Mouse (Mus musculus): ENCODE results near the gene Nrl.

Nrl gene

GRCm38 (mm10) chr14:55524785-55525184 lies at the start of gene Nrl:
Gene Nrl, minus strand, starts transcription at chr14:55524981.
- no peak for DNase-seq (ENCODE audit: low spot score in 2 of 2)

DNA sequence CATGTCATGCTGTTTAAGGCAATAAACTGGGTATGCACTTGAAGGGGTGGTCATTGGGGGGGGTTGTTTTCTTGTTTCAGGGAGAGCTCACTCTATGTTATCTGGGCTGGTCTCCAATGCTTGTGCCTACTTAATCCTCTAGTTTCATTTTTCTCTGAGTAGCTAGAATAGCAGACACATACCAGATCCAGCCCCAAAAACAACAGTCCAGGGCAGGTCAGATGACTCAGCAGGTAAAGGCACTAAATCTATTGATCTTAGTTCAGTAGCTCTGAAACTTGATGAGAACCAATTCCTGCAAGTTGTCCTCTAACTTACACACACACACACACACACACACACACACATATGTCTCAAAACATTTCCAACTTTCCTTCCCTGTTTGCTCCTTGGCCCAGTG lies 47.0 kb upstream of the Nrl start:
- DNase-seq (ENCODE audit: low spot score in 2 of 2), result no peak

GRCm38 (mm10) chr14:55570588-55570987 lies 45.8 kb upstream of the Nrl start:
- no peak for DNase-seq (ENCODE audit: low spot score in 2 of 2)

GRCm38 (mm10) chr14:55567496-55567895 lies 42.7 kb upstream of the Nrl start:
- no peak for DNase-seq (ENCODE audit: low spot score in 2 of 2)

DNA sequence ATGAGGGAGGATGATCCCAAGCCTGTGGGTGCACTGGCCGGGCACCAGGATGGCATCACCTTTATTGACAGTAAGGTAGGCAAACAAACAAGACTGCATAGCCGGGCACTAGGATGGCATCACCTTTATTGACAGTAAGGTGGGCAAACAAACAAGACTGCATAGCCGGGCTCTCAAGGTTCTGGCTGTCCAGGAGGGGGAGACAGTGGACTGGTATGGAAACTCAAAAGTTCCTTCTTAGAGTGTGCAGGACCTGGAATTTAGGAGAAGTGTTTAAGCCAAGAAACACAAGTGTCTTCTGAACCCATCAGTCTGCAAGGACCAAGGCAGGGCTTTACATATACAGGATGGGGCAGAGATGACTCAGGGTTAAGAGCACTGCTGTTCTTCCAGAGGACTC lies 41.0 kb upstream of the Nrl start:
- no peak for DNase-seq (ENCODE audit: low spot score in 2 of 2)

GRCm38 (mm10) chr14:55563249-55563648 lies 38.5 kb upstream of the Nrl start:
- no peak for DNase-seq (ENCODE audit: low spot score in 2 of 2)

DNA sequence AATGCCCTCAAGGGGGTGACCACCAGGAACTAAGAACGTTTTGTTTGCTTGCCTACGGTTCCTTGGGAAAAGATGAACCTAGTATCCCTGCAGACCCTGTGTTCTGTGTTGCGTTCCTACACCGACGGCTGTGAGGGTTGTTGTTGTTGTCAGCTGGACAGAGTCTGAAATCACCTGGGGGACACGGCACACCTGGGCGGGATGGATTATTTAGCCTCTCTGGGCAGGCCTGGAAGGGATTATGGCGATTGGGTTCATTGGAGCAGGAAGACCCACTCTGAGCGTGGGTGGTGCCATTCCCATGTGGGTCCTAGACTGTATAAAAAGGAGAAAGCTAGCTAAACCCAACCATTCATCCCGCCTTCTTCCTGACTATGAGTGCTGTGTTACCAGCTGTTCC lies 37.1 kb upstream of the Nrl start:
- DNase-seq (ENCODE audit: low spot score in 2 of 2), result no peak

DNA sequence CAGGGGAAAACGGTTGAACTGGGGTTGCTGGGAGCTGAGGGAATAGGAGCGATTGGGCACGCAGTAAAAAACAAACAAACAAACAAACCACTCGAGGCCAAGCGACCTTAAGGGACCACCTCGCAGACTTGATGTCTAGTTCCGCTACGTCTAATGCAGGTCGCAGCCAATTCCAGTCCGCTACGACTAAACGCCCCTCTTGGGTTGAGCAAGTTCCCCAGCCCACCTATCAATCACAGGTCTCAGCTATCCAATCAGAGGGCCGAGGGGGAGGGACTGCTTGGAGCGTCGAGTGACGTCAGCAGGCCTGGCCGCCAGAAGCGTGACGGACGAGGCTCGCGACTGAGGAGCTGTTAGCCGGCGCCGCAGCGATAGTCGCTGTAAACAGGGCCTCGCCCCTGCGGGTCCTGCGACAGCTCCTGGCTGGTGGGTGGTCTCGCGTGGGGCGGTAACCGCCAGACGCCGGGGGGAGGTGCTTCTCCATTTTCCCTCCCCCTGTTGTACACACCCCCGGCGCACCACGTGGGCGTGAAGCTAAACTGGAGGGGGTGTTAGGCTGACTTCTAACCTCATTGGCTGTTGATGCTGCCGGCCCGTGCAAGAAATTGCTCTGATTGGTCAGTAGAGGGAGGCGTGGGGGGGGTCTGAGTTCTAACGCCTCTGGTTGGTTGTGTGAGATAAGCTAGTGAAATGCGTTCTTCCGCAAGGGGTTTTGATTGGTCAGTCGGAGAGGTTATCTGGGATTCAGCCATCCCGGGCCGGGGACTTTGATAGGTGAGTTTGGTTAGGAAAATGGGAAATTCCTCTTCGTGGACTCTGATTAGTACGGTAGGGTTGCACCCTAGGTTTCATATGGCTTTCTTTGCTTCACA lies 35.7 kb upstream of the Nrl start, which contains the start of gene A730061H03Rik:
Gene A730061H03Rik (minus strand): TSS at position 205 of the 872 bp plus-strand sequence.
- DNase-seq (ENCODE audit: low spot score in 2 of 2), result peak; percentile 99

- DNase-seq (ENCODE audit: low spot score in 2 of 2), result peak; percentile 85 to 87
Observed at GRCm38 (mm10) chr14:55559799-55560201, 35.0 kb upstream of the Nrl start, which contains the start of gene Dcaf11. Gene Dcaf11, plus strand, starts transcription at chr14:55560006.

- DNase-seq (ENCODE audit: low spot score in 2 of 2), result no peak
Observed at GRCm38 (mm10) chr14:55558740-55559448, 34.1 kb upstream of the Nrl start.

DNA sequence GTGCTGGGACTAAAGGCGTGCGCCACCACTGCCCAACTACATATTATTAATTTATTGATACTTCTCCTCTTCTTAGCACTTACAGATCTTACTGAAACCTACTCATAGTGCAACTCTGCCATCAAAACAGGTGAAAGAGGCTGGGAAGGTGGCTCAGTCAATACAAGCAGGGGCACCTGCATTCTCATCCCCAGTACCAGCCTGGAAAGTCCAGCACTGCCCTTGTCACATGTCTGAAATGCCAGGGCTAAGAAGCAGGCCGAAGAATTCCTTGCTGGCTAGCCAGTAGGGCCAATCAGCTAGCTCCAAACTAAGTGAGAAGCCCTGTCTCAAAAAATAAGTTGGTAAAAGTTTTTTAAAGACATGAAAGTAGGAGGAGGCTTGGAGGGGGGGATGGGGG lies 32.8 kb upstream of the Nrl start:
- no peak for DNase-seq (ENCODE audit: low spot score in 2 of 2)

DNA sequence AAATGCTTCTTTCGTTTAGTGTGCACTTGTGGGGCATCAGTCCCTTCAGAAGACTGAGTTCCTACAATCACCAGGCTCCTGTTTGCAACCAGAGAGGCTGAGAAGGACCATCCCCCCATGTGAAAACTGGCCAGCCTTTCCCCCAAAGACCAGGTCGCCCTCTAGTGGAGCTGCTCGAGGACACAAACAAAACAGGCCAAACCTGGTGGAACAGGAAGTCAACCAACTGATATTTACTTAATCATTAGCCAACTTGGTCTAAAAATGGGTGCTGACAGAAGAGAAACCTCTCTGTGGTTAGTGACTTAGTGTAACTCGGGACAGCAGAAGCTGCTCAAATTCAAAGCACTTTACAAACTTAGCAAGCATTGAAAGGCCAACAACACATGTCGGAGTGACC lies 32.2 kb upstream of the Nrl start:
- peak; percentile 77 to 88 for DNase-seq (ENCODE audit: low spot score in 2 of 2)

- no peak for DNase-seq (ENCODE audit: low spot score in 2 of 2)
Observed at GRCm38 (mm10) chr14:55555788-55556187, 31.0 kb upstream of the Nrl start.

GRCm38 (mm10) chr14:55554635-55555034 lies 29.9 kb upstream of the Nrl start:
- no peak for DNase-seq (ENCODE audit: low spot score in 2 of 2)

- no peak for DNase-seq (ENCODE audit: low spot score in 2 of 2)
Observed at GRCm38 (mm10) chr14:55551794-55552193, 27.0 kb upstream of the Nrl start.

DNA sequence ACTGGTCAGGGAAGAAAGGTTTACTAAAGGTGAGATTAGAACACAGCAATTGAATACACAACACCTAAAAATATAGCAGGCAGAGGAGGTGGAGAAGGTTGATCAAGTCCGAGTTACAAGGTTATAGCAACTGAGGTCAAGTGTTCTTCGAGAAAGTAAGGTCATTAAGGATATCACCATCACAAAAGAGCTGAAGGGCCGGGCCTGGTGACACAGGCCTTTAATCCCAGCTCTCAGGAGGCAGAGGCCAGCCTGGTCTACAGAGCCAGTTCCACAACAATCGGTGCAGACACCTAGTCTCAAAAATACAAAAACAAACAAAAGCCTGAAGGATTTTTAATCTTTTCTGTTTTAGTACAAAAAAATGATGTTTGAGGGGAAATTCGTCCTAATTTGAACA lies 26.6 kb upstream of the Nrl start:
- no peak for DNase-seq (ENCODE audit: low spot score in 2 of 2)

GRCm38 (mm10) chr14:55550191-55550590 lies 25.4 kb upstream of the Nrl start:
- no peak for DNase-seq (ENCODE audit: low spot score in 2 of 2)

DNA sequence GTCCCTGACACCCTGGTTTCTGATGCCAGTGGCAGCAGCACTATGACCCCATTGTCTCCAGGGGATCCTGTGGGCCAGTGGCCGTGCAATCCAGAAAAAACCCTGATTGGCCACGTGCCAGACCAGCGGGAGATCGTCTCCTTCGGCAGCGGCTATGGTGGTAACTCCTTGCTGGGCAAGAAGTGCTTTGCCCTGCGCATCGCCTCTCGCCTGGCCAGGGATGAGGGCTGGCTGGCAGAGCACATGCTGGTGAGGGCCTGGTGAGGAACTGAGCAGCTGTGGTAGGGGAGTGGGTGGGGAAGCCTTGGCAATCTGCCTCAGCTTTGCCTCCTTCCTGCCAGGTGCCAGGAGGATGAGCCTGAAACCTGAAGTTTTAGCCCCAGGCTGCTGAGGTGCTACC lies 19.6 kb upstream of the Nrl start:
- DNase-seq (ENCODE audit: low spot score in 2 of 2), result no peak

- DNase-seq (ENCODE audit: low spot score in 2 of 2), result no peak
Observed at GRCm38 (mm10) chr14:55542268-55542667, 17.5 kb upstream of the Nrl start.

DNA sequence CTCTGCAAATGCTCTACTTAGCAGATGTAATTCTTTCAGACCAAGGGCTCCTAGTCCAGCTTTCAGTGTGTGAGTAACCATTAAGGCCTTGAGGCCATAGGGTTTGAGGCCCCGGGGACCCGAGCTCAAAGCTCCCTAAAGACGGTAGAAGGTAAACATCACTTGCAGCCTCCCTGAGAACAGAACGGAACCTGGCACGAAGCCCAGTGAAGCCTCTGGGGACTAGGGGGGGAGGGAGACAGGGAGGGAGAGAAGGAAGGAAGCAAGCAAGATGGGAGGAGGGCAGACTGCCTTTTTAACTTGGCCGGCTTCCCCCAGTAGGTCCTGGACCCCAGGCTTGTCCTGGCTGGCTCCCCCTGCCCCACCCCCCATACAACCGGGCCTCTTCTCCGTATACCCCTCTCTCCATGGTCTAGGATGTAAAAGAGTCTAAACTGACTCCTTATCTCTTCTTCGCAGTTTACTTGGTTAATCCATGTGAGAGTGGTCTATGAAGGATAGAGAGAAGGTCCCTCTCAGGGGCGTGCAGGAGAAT lies 16.1 kb upstream of the Nrl start:
- peak; percentile 78 to 88 for DNase-seq (ENCODE audit: low spot score in 2 of 2)

GRCm38 (mm10) chr14:55540067-55540786 lies 15.4 kb upstream of the Nrl start, which contains the start of gene Pck2:
Gene Pck2, plus strand, starts transcription at chr14:55540266.
- DNase-seq (ENCODE audit: low spot score in 2 of 2), result peak; percentile 89
